Mouse (Mus musculus): ENCODE data around the gene Vdac1. TPM values are rescaled to one million over a fixed set of nuclear protein-coding genes. Genes with fewer than 3 reads are reported as not detected.
A peak's percentile ranks its signal among the peaks of the same experiment; 100 is the strongest.
"Not testable (repeated sequence)": the region's sequence is repeated elsewhere in the genome, so short reads cannot be mapped to it uniquely, and the experiment has no call there.

Gene Vdac1
- total RNA-seq, 2 experiments from 2014 or later: 330 to 403 TPM

DNA sequence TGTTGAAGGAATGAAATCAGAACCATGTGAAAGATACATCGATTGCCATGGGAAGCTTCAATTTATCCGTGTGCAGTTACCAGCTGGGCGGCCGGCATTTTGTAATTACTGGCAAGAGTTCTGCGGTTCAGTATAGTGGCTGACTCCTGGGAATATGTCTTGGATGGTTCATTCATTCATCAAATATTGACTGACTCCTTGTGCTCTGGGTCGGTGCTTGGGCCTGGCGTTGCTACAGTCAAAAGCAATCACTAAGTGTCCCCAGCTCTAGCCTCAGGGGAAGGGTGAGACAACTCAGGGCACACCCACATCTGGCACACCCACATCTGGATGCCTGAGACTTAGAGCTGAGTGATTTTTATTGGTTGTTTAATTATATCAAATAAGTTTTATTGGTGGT lies 13.2 kb downstream of the Vdac1 start:
- DNase-seq: no peak

DNA sequence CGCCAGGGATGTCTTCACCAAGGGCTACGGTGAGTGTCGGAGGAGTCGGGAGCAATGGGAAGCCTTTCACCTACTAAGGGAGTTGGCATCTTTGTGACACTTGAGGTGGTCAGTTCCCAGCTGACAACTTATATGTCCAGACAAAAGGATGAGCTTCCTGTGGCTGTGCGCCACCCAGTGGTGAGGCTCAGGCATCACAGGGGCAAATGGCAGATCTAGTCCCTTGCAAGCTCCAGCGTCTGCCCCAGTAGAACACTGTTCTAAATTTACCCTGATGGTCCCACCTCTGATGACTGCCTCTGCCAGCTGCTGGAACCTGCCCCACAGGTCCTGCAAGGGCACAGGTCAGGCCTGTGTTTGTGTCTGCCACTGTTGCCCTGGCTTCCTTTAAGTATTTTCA lies 13.7 kb downstream of the Vdac1 start:
- DNase-seq: peak; percentile 79

DNA sequence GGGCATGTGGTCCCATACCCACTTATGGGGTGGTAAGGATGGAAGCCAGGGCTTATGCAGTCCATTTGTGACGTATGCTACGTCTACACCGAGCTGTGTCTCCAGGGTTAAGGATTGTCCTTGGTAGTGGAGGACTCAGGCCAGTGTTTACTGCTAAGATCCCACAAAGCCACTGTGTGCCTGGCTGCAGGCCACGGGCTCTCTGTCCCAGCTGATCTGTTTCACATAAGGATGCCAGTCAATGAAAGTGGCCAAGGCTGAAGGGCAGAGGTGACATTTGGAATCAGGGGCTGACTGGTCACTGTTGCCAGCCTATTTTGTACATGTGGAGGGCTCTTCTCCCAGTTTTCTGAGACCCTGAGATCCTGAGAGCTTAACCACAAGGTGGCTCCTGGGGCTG lies 16.9 kb downstream of the Vdac1 start:
- DNase-seq: peak; percentile 74

DNA sequence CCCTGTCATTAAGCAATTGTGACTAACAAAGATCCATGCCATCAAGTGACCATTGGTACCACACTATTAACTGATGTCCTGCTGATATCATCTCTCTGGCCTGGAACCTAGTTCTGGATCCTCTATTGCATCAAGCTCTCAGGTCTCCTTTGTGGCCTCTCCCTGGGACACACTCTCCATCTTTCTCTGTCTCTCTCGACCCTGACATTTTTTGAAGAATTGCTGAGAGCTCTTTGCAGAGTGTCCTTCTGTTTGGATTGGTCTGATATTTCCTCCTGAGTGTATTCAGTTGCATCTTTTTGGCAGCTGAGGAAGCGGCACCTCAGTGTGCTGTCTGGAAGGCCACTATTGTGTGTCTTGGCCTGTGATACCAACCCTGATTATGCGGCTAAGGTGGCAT lies 18.6 kb downstream of the Vdac1 start:
- DNase-seq: no peak

DNA sequence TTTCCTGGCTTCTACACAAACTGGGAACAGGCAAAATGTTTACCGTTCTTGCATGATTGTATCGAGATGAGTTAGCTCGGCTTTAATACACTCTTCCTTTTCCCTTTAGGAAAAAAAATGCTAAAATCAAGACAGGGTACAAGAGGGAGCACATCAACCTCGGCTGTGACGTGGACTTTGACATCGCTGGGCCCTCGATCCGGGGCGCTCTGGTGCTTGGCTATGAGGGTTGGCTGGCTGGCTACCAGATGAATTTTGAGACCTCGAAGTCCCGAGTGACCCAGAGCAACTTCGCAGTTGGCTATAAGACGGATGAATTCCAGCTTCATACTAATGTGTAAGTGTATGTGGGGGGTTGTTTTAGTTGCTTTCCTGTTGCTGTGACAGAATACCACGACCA lies 23.1 kb downstream of the Vdac1 start:
- no peak for DNase-seq

DNA sequence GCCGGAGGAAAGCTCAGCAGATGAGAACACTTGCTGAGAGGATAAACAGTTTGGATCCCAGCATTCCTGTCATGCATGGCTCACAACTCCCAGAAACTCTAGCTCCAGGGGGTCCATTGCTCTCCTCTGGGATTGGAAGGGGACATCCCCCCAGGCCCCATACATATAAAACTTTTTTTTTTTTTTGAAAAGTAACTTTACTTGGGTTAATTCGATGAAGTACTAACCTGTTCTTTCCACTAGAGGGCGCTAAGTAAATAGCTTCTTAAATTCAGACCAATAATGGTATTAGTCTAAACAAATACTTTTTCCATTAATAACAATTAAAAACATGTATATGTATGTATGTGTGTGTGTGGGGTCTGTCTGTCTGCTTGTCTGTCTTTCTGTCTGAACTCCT lies 24.0 kb downstream of the Vdac1 start:
- DNase-seq: no peak

DNA sequence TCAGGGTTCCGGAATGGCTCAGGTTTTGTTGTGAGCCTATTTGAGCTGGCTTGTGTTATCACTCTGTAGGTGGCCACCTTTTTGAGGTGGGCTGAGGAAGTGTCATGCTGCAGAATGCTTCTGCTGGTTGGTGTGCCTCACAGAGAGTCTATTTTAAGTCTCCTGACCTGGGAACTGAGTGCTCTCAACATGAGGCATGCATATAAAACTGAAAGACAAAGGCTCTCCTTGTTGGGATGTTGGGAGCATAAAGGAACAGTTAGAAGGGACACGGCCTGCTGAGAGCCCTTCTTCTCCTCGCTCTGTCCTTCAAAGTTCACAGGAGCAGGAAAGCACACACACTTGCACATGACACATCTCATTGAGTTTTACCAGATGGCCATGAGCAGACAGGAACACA lies 26.2 kb downstream of the Vdac1 start:
- no peak for DNase-seq

DNA sequence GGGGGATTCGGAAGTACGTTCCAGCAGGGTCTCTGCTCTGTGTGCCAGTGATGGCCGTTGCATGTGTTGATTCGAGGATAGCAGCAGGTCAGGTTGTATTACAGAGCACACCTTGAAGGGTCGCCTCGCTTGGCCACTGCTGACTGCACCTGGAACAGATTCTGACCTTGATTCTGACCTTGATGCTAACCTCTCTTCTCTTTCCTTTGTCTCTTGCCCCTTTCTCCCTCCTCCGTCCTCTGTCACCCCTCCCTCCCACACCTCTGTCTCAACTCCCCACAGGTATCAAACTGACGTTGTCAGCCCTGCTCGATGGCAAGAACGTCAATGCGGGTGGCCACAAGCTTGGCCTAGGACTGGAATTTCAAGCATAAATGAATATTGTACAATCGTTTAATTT lies 27.5 kb downstream of the Vdac1 start:
- DNase-seq: no peak

DNA sequence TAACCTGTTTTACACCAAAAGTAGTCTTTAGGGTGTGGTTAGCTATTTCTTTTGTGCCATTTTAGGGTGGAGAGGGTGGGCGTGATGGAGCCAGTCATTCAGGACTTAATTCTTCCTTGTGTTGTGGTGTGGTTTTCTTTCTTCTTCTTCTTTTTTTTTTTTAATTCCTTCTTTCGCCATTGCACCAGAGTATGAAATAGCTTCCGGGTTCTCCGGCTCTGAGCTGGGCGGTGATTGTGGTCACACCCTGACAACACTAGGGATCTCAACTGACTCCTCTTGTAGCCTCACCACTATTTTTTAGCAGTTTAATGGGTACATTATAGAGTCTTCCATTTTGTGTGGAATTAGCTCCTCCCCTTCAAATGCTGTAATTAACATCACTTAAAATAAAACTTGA lies 28.3 kb downstream of the Vdac1 start:
- not testable (repeated sequence) for DNase-seq

DNA sequence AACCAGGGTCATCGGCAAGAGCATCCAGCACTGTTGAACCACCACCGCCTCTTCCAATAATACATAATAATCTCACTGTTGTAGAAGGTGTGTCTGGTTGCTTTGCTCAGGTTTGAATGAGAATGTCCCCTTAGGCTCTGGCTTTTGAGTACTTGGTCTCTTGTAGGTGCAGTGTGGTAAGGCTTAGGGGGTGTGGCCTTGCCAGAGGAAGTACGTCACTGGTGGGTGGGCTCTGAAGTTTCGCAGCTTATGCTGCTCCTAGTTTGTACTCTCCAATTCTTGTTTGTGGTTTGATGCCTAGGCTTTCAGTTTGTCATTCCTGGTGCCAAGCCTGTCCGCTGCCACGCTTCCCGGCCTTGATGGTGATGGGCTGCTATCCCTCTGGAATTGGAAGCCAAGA lies 29.3 kb downstream of the Vdac1 start:
- DNase-seq: no peak

DNA sequence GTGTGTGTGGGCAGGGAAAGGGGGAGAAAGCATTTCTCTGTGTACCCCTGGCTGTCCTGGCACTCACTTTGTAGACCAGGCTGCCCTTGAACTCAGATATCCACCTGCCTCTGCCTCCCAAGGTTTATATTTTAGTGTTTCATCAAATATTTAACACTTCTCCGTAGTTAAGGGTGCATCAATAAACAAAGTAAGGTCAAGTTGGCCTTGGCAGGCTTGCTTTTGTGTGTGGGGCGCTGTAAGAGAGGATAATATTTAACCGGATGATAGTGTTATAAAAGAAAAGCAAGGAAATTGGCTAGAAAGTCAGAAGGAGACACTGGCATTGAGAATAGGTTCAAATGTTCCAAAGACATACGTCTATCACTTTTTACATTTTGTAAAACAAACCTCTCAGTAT lies 33.8 kb downstream of the Vdac1 start:
- no peak for DNase-seq

DNA sequence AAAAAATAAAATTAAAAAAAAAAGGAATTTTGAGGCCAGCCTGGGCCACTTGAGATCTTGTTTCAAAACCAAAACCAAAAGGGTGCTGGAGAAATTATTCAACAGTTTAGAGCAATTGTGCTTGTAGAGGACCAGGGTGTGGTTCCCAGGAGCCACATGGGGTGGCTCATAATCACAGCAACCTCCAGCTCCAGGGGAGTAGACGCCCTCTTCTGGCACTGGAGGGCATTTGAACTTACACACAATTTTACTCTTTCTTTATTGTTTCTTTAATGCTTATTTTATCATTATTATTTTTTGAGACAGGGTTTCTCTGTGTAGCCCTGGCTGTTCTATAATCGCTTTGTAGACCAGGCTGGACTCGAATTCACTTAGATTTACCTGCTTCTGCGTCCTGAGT lies 34.7 kb downstream of the Vdac1 start:
- no peak for DNase-seq

DNA sequence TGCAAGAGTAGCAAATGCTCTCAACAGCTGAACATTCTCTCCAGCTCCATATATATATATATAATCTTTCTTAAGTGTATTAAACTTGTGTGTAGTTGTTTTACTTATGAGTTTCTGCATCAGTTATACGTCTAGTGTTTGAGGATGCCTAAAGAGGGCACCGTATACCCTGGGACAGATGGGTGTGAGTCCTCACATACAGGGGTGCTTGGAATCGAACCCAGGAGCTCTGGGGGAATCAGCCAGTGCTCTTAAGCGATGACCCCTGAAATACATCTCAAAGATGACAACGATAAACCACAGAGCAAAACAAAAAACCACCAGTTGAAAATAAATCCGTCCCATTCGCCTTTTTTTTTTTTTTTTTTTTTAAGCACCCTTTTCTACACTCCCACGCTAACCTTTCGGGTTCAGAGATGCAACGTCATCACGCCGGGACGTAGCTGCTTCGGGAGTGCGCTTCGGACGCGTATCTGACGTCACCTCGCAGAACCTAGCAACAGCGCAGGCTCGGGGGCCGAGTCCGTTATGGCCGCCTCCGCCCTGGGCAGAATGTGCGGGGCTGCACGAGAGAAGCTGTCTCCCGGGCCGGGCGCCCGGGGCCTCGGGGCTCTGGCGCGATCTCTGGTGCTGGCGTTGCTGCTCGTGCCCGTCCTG lies 35.4 kb downstream of the Vdac1 start, which contains the start of gene 9530068E07Rik:
TSS of gene 9530068E07Rik (plus strand) at position 489 of the 657 bp plus-strand sequence.
- DNase-seq: peak; percentile 95

DNA sequence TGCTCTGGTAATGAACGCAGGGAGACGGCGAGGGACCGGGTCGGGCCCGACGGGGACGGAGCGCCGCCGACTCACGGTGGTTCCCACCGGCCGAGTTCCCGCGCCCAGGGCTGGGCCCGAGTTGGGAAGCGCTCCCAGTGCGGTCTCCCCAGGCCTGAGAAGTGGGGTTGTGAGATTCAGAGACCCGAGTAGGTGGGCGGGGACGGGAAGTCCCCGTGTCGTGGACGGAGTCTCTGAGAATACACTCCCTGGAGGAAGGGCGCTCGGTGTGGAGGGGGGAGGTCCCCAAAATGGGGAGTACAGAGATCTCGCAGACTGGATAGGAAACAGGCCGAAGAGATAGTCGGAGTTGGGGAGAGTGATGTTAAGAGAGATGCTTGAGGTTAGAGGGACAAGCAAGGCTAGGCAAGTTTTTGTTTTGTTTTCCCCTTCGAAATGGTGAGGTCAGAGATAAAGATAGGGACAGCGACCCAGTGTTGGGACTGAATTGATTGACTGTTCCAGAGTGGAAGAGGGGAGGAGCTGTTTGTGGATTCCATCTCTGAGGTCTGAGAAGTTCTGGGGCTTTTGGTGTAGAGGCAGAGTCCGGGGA lies 36.0 kb downstream of the Vdac1 start:
- DNase-seq: no peak

DNA sequence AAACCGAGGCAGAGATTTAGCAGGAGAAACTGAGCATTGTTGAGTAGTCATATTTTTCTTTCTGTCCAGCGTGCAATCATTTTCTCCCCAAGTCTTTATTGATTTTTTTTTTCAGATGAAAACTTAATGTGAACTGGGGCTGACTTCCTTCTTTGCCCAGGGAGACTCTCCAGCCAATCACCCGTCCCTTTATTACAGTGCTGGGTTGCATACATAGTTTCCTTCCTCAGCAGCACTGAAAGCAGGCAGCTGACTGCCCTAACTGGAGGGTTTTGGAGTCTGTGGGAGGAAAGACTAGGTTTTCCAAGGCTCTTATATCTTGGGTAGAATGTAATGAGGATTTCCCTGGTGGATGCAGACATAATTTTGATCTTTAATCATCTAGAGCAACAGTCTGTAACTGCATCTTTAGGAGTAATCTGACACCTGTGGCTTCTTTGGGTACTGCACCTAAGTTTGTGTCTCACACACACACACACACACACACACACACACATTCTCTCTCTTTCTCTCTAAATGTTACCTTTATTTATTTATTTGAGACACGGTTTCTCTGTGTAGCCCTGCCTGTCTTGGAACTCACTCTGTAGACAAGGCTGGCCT lies 36.8 kb downstream of the Vdac1 start:
- no peak for DNase-seq

DNA sequence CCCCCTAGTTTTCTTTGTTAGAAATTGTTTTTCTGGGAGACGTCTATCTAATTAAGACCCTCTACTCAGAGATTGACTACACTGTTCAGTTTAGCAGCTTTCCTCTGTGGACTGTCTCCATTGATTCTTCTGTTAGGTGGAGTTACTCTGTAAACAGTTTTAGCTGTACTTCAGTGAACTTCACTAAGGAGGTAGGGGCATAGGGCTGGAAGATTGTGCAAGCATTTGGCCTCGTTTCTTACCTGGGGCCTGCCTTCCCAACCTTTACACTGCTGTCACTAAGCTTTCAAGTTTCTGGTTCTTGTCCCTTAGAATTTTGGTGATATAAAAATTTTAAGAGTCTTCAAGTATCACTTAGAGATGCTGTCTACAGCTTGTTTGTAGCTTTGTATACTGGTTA lies 40.8 kb downstream of the Vdac1 start:
- DNase-seq: no peak

DNA sequence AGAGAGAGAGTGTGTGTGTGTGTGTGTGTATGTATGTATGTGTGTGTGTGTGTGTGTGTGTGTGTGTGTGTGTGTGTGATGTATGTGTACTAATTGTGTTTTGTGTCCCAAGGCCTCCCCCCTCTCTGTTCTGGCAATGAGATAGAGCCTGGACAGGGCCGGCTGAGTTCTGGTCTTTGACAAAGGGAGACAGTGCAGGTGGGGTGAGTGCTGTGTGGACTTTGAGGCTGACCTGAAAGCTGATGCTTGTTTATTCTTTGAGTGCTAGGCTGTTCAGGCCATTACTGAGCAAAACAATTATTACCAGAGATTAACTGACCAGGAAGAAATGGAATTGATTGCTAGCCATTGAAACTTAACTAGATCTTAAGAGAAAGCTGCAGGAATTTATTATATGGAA lies 41.9 kb downstream of the Vdac1 start:
- no peak for DNase-seq

DNA sequence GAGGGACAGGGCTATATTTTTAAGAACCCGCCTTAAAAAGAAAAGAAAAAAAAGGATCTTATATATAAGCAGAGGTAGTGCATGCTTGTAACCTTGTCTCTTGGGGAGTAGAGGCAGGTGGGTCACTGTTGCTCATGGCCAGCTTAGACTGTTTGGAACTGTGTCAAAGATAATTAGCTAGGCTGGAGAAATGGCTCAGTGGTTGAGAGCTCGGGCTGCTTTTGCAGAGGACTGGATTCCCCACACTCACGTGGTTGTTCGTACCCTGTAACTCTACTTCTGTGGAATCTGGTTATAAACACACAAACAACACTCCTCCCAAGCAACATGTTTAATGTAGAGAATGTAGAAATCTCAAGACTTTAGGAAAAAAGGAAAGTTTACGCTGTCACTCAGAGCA lies 43.5 kb downstream of the Vdac1 start:
- no peak for DNase-seq

DNA sequence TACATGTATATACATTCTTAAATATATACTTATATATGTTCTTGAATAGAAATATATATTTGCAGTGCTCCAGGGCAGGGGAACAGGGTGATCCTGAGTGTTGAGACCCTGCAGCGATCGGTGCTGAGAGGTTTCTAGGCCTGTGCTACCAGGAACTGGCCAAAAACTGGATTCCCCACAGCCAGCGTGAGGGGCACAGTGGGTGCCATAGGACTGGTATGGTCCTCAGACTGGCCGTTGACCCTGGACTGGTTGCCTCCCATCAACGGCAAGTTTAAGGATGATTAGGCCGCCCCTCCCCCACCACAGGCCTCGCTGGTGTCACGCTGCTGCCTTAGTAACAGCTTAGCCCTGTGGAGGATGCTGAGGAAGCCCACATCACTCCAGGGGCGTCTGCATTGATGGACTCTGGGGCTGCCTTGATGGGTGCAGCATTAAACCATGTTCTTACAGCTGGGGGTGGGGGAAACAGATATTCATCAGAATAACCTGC lies 44.6 kb downstream of the Vdac1 start:
- no peak for DNase-seq

DNA sequence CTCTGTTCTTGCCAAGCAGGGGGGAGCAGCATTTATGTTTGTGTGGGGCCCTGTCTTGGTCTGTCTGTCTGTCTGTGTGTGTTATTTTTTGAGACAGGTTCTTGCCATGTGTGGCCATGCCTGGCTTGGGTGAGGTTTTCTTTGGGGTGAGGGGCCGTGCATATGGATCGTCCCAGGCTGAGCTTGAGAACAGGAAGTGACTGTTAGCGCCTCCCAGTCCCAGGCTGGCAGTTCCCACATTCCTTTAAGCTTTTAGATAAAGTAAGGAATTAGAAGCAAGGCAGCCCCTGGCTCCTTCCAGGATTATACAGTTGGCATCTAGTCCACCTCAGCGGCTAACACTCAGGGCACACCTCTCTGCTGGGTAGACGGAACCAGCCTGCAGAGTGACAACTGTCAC lies 48.7 kb downstream of the Vdac1 start:
- no peak for DNase-seq

DNA sequence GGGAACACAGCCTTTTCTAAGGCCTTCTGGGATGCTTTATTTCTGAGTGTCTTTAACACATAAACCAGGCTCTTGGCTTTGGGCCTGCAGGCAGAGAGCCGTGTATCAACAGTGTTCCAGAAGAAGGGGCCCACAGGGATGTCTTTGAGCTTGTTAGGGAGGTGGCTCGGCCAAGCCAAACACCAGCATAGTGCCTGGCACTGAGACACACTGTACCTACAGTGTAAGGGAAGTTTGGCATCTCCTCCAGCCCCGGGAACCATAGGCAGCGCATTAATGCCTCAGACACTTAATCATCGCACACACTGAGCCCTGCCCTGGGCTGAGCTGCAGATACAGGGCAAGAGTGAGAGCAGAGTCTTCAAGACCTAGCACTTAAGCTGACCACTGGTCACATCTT lies 57.7 kb downstream of the Vdac1 start:
- DNase-seq: peak; percentile 56

DNA sequence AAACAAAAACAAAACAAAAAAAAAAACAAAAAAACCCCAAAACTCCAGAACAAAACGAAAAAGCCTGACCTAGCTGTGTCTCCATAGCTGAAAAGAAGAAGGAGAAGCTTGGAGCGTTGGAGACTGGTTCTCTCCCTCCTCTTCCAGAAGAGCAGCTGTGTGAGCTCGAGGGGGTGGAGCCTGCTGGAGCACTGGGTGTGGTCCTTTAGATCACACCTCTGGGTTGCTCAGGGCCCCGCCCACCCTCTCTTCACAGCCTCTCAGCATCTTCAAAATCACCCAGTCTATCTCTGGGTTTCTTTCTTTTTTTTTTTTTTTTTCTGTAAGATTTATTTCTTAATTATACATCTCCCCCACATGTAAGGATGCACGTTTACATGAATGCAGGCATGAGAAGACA lies 58.6 kb downstream of the Vdac1 start:
- no peak for DNase-seq

DNA sequence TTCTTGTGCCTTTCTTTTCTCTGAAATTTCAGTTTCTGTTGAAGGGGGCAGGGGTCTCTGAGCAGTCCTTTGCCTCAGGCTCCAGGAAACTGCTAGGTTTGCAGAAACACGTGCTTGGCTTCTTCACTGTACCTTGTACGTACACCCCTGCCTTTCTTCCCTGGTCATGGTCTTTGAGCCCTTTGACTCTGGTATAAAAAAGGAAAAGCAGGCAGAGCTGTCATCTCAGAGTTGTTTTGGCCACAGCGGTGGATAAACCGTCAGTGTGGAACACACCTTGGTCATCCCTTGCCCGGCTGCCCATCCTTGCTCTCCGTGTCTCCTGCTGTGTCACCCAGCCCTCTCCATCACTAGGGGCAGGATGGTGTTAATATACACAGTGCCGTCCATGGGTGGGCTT lies 59.2 kb downstream of the Vdac1 start:
- DNase-seq: no peak

Data from adrenal gland, postnatal 10 days (tissue).